Mouse (Mus musculus) left cerebral cortex, postnatal 25 days (tissue): Measurements from ENCODE around the gene Jmjd7. TPM values are rescaled to one million over a fixed set of nuclear protein-coding genes. Genes with fewer than 3 reads are reported as not detected.

Source experiments
- DNase-seq, 2 experiments: peaks; one replicate each; pipeline ENCODE4 v3.0.0; 2022; ENCODE audit warnings: low spot score in 2 of 2, mixed read lengths in 1 of 2
- intact Hi-C: fragments of 180-260 bp; cut with DNase I; formaldehyde crosslinking; loops from one replicate; pipeline ENCODE4 v1.15.1; 2025
- microRNA-seq, 2 experiments: library from miRNA; unstranded; fragments of <30 nt; microRNA quantifications; one replicate each; pipeline ENCODE4 v1.2.0; 2022
- total RNA-seq, 2 experiments: library from RNA; stranded (reverse); gene quantifications; 2 replicates each; pipeline ENCODE4 v1.2.3; 2021

Jmjd7 gene
- total RNA-seq, 2 experiments from 2014 or later: 3.5 to 4.3 TPM

GRCm38 (mm10) chr2:120051405-120051804 is 24.1 kb downstream of the Jmjd7 start:
- no peak for DNase-seq
- intact Hi-C loops: no loop called here

- intact Hi-C loops: no loop called here
Observed at GRCm38 (mm10) chr2:120054771-120055552, 27.7 kb downstream of the Jmjd7 start.

GRCm38 (mm10) chr2:120055923-120056322 is 28.6 kb downstream of the Jmjd7 start:
- intact Hi-C loops: no loop called here
- DNase-seq: no peak

More at GRCm38 (mm10) chr2:120054771-120055552, 27.7 kb downstream of the Jmjd7 start:
- DNase-seq: no peak

- no peak for DNase-seq
- intact Hi-C loops: no loop called here
Observed at GRCm38 (mm10) chr2:120058818-120059217, 31.5 kb downstream of the Jmjd7 start.

- DNase-seq: no peak
- intact Hi-C loops: no loop called here
Observed at GRCm38 (mm10) chr2:120059466-120059865, 32.2 kb downstream of the Jmjd7 start.

- no peak for DNase-seq
- intact Hi-C loops: no loop called here
Observed at GRCm38 (mm10) chr2:120060190-120060589, 32.9 kb downstream of the Jmjd7 start.

GRCm38 (mm10) chr2:120060651-120061050 is 33.4 kb downstream of the Jmjd7 start:
- no peak for DNase-seq
- intact Hi-C loops: no loop called here

GRCm38 (mm10) chr2:120062248-120062647 is 35.0 kb downstream of the Jmjd7 start:
- DNase-seq: no peak
- intact Hi-C loops: no loop called here

GRCm38 (mm10) chr2:120064639-120065038 is 37.4 kb downstream of the Jmjd7 start:
- DNase-seq: no peak
- intact Hi-C loops: no loop called here

- intact Hi-C loops: no loop called here
- peak in 1 of 2 experiments; percentile 63 for DNase-seq
Observed at GRCm38 (mm10) chr2:120065243-120065642, 38.0 kb downstream of the Jmjd7 start.

GRCm38 (mm10) chr2:120066224-120066623 is 38.9 kb downstream of the Jmjd7 start:
- intact Hi-C loops: no loop called here
- no peak for DNase-seq

GRCm38 (mm10) chr2:120068555-120069465 is 41.5 kb downstream of the Jmjd7 start:
- intact Hi-C loops: loop anchor here (1.0 kb wide), 1 partner anchor 25 kb away; no protein-coding TSS in a partner anchor
- peak in 1 of 2 experiments; percentile 18 for DNase-seq

- DNase-seq: peak; percentile 70 to 92
- intact Hi-C loops: loop anchor here (1.0 kb wide), 1 partner anchor 25 kb away; no protein-coding TSS in a partner anchor
Observed at GRCm38 (mm10) chr2:120069466-120069990, 42.2 kb downstream of the Jmjd7 start.

- intact Hi-C loops: no loop called here
- no peak for DNase-seq
Observed at GRCm38 (mm10) chr2:120074096-120074495, 46.8 kb downstream of the Jmjd7 start.

- DNase-seq: peak; percentile 42 to 51
- intact Hi-C loops: loop anchor here (5.0 kb wide), 1 partner anchor 104 kb away; the partner anchor contains the start of gene Mapkbp1
Observed at GRCm38 (mm10) chr2:120076076-120076705, 48.9 kb downstream of the Jmjd7 start.

Small RNA genes within 50 kb of the gene (microRNA-seq; reads per million reads assigned to microRNA genes)
- gene Mir7665: 0.34 to 0.50 reads per million in 2 experiments

Other genes starting within 250 kb of the Jmjd7 start
- gene Rpap1, start 239.9 kb upstream of the Jmjd7 start, total RNA-seq: 10 to 100 TPM; 17.7 to 20.2 TPM
- gene Tyro3, start 229.8 kb upstream of the Jmjd7 start, total RNA-seq: 100 to 1,000 TPM; 177 to 182 TPM
- 10 to 100 TPM; 62.2 to 67.9 TPM for gene Mga, start 130.3 kb upstream of the Jmjd7 start, total RNA-seq
- 10 to 100 TPM; 52.2 to 52.7 TPM for gene Mapkbp1, start 54.8 kb upstream of the Jmjd7 start, total RNA-seq
- 1 to 10 TPM in 1 of 2 experiments, under 1 TPM in 1; 0.78 to 1.9 TPM for gene Gm28042, start within 50 bp of the Jmjd7 start, total RNA-seq
- gene Pla2g4b, start 5.9 kb downstream of the Jmjd7 start, total RNA-seq: 1 to 10 TPM; 2.1 to 3.0 TPM
- gene Ehd4, start 127.1 kb downstream of the Jmjd7 start, total RNA-seq: 10 to 100 TPM; 13.2 to 18.8 TPM
- 10 to 100 TPM; 18.9 to 21.8 TPM for gene Pla2g4e, start 217.9 kb downstream of the Jmjd7 start, total RNA-seq